Mouse (Mus musculus) heart, embryonic 13.5 days (tissue): ENCODE data around the gene Mis18a. TPM values are rescaled to one million over a fixed set of nuclear protein-coding genes. Genes with fewer than 3 reads are reported as not detected.
A peak's percentile ranks its signal among the peaks of the same experiment; 100 is the strongest.

Experiments used
- ATAC-seq: fragments of 200-750 bp; cut with Nextera tagmentation; 2 replicates; pipeline ENCODE4 v1.8.0; 2017; ENCODE audit warnings: moderate TSS enrichment; ENCODE audit not compliant: insufficient number of reproducible peaks, low FRiP score, low TSS enrichment; ENCODE audit errors: extremely low read depth
- H3K27ac ChIP-seq: fragments of 300-500 bp; sonication (generic); replicated peaks from 2 replicates; pipeline ENCODE4 v1.5.1; 2015; ENCODE audit warnings: moderate library complexity, mild to moderate bottlenecking, inconsistent platforms
- H3K27me3 ChIP-seq: fragments of 300-500 bp; sonication (generic); replicated peaks from 2 replicates; pipeline ENCODE4 v1.6.1; 2015; ENCODE audit warnings: mild to moderate bottlenecking, inconsistent platforms
- H3K36me3 ChIP-seq: fragments of 300-500 bp; sonication (generic); 2 replicates; pipeline ENCODE4 v1.6.1; 2015; ENCODE audit warnings: mild to moderate bottlenecking, inconsistent platforms
- H3K4me1 ChIP-seq: fragments of 300-500 bp; sonication (generic); 2 replicates; pipeline ENCODE4 v1.6.1; 2015; ENCODE audit warnings: inconsistent platforms
- H3K4me2 ChIP-seq: fragments of 300-500 bp; sonication (generic); 2 replicates; pipeline ENCODE4 v1.6.1; 2015; ENCODE audit warnings: inconsistent platforms, mild to moderate bottlenecking, moderate library complexity
- H3K4me3 ChIP-seq: fragments of 300-500 bp; sonication (generic); 2 replicates; pipeline ENCODE4 v1.5.1; 2015; ENCODE audit warnings: moderate library complexity, mild to moderate bottlenecking, inconsistent platforms
- H3K9ac ChIP-seq: fragments of 300-500 bp; sonication (generic); 2 replicates; pipeline ENCODE4 v1.6.1; 2015; ENCODE audit warnings: inconsistent platforms, mild to moderate bottlenecking, moderate library complexity
- H3K9me3 ChIP-seq: fragments of 300-500 bp; sonication (generic); 2 replicates; pipeline ENCODE4 v1.6.1; 2016; ENCODE audit warnings: inconsistent platforms
- WGBS: fragments of 180-500 bp; shearing (Covaris S2); methylation state at CpG from one replicate; pipeline ENCODE4 v1.1.7; 2015; ENCODE audit warnings: mixed read lengths; 5-methylcytosine and 5-hydroxymethylcytosine counted together
- polyA plus RNA-seq: library from polyadenylated mRNA; unstranded; fragments of >200 nt; fragmentation: Nextera tagmentation; extraction: Ambion mirVana; gene quantifications from 2 replicates; pipeline ENCODE4 v1.2.1, GENCODE M21; 2015

The Mis18a gene
- polyA plus RNA-seq, 1 experiment from 2014 or later: 36.7 TPM

DNA sequence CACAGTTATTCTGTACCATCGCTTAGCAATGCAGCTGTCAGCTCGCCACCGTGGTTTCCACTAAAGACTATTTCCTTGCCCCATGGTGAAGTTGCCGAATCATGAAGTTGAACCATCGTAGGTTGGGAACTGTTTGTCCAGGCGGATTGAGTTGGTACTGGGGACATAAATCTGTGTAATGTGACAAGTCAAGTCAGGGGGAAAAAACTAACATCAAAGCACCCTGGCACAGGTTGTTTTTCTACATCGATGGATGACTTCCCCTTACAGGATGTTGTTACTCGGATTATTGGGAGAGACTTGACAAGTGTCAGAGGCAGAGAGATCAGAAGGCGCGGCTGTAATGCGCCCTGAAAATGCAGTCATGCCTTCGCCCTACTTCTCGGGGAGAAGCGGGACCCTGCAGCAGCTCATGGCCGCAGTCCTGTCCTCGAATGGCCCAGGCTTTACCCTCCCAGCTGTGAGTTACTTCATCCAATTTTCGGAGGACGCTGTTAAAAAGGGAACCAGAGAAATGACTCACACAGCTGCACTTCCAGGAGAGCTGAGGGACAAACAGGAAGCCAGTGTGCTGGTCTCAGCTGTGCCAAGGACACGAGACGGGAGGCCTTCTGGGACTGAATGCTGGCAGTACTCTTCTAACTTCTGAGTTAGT is 50.2 kb downstream of the Mis18a start:
- Histone ChIP-seq H3K4me3 (no peak overlapping the region), H3K27me3 (no peaks in the 10 kb centered on the region), H3K4me2 (0 out of 2 replicates have a peak overlapping the region, but pooled peaks have one; percentile 8), H3K4me1 (no peaks in the 10 kb centered on the region), H3K27ac (no peak overlapping the region), H3K9ac (no peak overlapping the region), H3K9me3 (no peaks in the 10 kb centered on the region), H3K36me3 (no peaks in the 10 kb centered on the region)
- 61% methylated on average over 20 of the region's 20 CpGs for WGBS
- ATAC-seq: no peak

DNA sequence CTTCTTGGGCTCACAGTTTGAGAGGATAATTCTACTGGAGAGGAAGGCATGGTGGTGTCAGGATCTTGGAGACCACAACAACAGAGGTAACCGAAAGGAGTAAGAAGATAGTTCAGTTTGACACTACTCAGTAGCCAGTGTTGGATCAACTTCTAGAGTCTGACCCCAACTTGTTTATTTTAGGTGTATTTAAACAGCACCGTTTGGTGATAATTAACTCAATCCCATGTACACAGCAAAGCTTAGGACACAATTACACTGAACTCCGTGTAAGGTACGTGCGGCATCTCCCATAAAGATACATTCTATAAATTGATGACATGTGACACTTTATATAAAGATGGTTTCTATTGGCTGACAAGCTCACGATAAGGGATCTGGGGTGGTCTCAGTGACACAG is 52.6 kb downstream of the Mis18a start:
- H3K4me3 ChIP-seq: no peak overlapping the region
- ATAC-seq: no peak
- H3K27ac ChIP-seq: no peak overlapping the region
- no peaks in the 10 kb centered on the region for H3K9me3 ChIP-seq
- no peaks in the 10 kb centered on the region for H3K4me1 ChIP-seq
- H3K36me3 ChIP-seq: no peaks in the 10 kb centered on the region
- H3K4me2 ChIP-seq: no peak overlapping the region
- no peak overlapping the region for H3K9ac ChIP-seq
- WGBS: 89% methylated on average over 6 of the region's 6 CpGs
- no peaks in the 10 kb centered on the region for H3K27me3 ChIP-seq

DNA sequence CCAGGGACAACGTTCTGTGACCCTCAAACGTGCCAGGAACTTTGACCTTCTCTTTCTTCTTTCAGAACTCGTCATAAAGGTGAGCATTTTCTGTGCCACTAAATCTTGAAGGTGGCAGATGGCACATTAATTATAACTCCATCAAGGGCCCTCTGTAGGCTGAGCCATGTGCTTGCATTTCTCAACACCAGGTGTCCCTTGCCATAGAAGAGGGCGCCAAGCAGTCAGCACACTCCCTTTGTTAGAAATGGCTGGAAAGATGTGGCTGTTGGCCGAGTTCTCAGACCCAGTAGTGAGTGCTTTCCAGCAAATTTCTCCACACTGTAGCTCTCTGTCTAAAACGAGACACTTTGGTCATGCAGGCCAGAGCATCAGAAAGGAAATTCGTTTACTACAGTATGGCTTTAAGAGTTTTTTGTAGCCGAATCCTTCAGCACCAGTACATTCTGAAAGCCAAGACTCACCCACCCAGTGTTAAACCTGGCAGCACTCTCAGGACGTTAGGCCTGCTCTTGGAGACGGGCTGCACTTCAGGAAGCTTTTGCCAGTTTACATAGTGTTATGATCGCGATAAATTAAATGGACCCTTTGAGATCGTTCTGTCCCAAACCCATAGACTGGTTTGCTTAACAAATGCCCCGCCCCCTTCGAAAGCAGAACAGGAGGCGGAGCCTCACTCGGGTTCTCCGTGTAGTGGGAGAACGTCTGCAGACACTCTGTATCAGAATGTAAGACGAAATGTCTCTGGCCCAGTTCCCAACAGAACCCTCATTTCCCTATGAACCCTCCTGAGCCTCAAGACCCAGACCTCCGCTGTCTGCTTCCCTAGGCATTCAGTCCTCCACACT is 53.5 kb downstream of the Mis18a start:
- H3K36me3 ChIP-seq: no peaks in the 10 kb centered on the region
- no peaks in the 10 kb centered on the region for H3K4me1 ChIP-seq
- no peak for ATAC-seq
- H3K27ac ChIP-seq: no peak overlapping the region
- 75% methylated on average over 21 of the region's 21 CpGs for WGBS
- no peak overlapping the region for H3K9ac ChIP-seq
- no peak overlapping the region for H3K4me3 ChIP-seq
- no peaks in the 10 kb centered on the region for H3K9me3 ChIP-seq
- no peak overlapping the region for H3K4me2 ChIP-seq
- H3K27me3 ChIP-seq: no peaks in the 10 kb centered on the region

Other genes starting within 250 kb of the Mis18a start
- 25.6 and 26.9 TPM in 2 replicates for gene Mrap, start 10.8 kb upstream of the Mis18a start, polyA plus RNA-seq
- gene Urb1, start 83.0 kb upstream of the Mis18a start, polyA plus RNA-seq: 5.9 and 6.4 TPM in 2 replicates
- gene Eva1c, start 99.3 kb upstream of the Mis18a start, polyA plus RNA-seq: 2.6 and 3.6 TPM in 2 replicates
- gene Cfap298, start 207.7 kb upstream of the Mis18a start, polyA plus RNA-seq: 34.6 and 36.9 TPM in 2 replicates